Mouse (Mus musculus) CH12.LX (cell line): ENCODE measurements around the gene Wdpcp. TPM values are rescaled to one million over a fixed set of nuclear protein-coding genes. Genes with fewer than 3 reads are reported as not detected.
A peak's percentile ranks its signal among the peaks of the same experiment; 100 is the strongest.

Source experiments
- DNase-seq: peaks from one replicate; pipeline ENCODE4 v3.0.0-alpha.2; 2013; ENCODE audit errors: extremely low read depth
- H3K27ac ChIP-seq: 2 replicates; pipeline ENCODE4 v1.5.1; 2012; ENCODE audit warnings: low read depth, mild to moderate bottlenecking, control low read depth, moderate library complexity; ENCODE audit not compliant: insufficient read depth
- H3K27me3 ChIP-seq: replicated peaks from 2 replicates; pipeline ENCODE3; 2012; ENCODE audit warnings: inconsistent platforms
- H3K36me3 ChIP-seq, 2 experiments: replicated peaks in 1 of 2; 2 replicates each; pipeline versions ENCODE3 to v1.6.1; 2012; ENCODE audit warnings: inconsistent platforms in 1 of 2, low read length in 1 of 2, mild to moderate bottlenecking in 1 of 2, mixed read lengths in 1 of 2, moderate library complexity in 1 of 2; ENCODE audit not compliant: control insufficient read depth in 1 of 2, insufficient read depth in 1 of 2
- H3K4me1 ChIP-seq, 2 experiments: 2 replicates each; pipeline ENCODE4 v1.6.1; 2012; ENCODE audit warnings: inconsistent platforms in 1 of 2, moderate library complexity in 1 of 2; ENCODE audit not compliant: insufficient read depth in 2 of 2, control insufficient read depth in 1 of 2
- H3K4me2 ChIP-seq: 2 replicates; pipeline ENCODE4 v1.6.1; 2012; ENCODE audit warnings: low read depth, mild to moderate bottlenecking, control low read depth; ENCODE audit not compliant: poor library complexity, insufficient read depth, severe bottlenecking
- H3K4me3 ChIP-seq, 3 experiments: fragments of 150-350 bp in 1 of 3; sonication (generic) in 1 of 3; replicated peaks in 1 of 3; 2 replicates each; pipeline versions ENCODE3 to v1.5.1; 2011 to 2012; ENCODE audit warnings: low read depth in 2 of 3, low read length in 2 of 3, mild to moderate bottlenecking in 2 of 3, moderate library complexity in 2 of 3, control low read depth in 1 of 3, improper control_type of control experiment in 1 of 3, inconsistent platforms in 1 of 3, mixed read lengths in 1 of 3; ENCODE audit not compliant: poor library complexity in 1 of 3
- H3K79me2 ChIP-seq: replicated peaks from 2 replicates; pipeline ENCODE4 v1.6.1; 2012; ENCODE audit warnings: mild to moderate bottlenecking, moderate library complexity; ENCODE audit not compliant: control insufficient read depth, poor library complexity, insufficient read depth, severe bottlenecking; ENCODE audit errors: extremely low read depth
- H3K9ac ChIP-seq: 2 replicates; pipeline ENCODE4 v1.6.1; 2012; ENCODE audit warnings: low read depth, mild to moderate bottlenecking, control low read depth, moderate library complexity; ENCODE audit not compliant: insufficient read depth
- H3K9me3 ChIP-seq: replicated peaks from 2 replicates; pipeline ENCODE3; 2012; ENCODE audit warnings: low read length, inconsistent platforms, mixed read lengths
- BHLHE40 ChIP-seq: IDR thresholded peaks from 2 replicates; pipeline ENCODE4 v1.6.1; 2011; ENCODE audit warnings: mild to moderate bottlenecking, low read depth, low read length, improper control_type of control experiment
- CHD1 ChIP-seq: IDR thresholded peaks from 2 replicates; pipeline ENCODE4 v1.6.1; 2012; ENCODE audit warnings: low read depth, low read length, improper control_type of control experiment, inconsistent platforms
- CHD2 ChIP-seq: IDR thresholded peaks from 2 replicates; pipeline ENCODE4 v1.6.1; 2011; ENCODE audit warnings: low read length, improper control_type of control experiment
- CTCF ChIP-seq, 2 experiments: IDR thresholded peaks in 1 of 2; conservative IDR thresholded peaks in 1 of 2; 2 replicates each; pipeline ENCODE4 v1.5.1; 2011 to 2012; ENCODE audit warnings: low read depth in 2 of 2, low read length in 2 of 2, improper control_type of control experiment in 1 of 2, inconsistent platforms in 1 of 2, mild to moderate bottlenecking in 1 of 2, moderate library complexity in 1 of 2
- E2F4 ChIP-seq: IDR thresholded peaks from 2 replicates; pipeline ENCODE4 v1.6.1; 2011; ENCODE audit warnings: low read depth, low read length, improper control_type of control experiment; ENCODE audit not compliant: insufficient replicate concordance
- ELF1 ChIP-seq: IDR thresholded peaks from 2 replicates; pipeline ENCODE4 v1.6.1; 2014; ENCODE audit warnings: low read depth, mild to moderate bottlenecking, inconsistent platforms, low read length, improper control_type of control experiment
- EP300 ChIP-seq: IDR thresholded peaks from 2 replicates; pipeline ENCODE4 v1.6.1; 2011; ENCODE audit warnings: low read length, improper control_type of control experiment
- IRF4 ChIP-seq: IDR thresholded peaks from 2 replicates; pipeline ENCODE4 v1.6.1; 2014; ENCODE audit warnings: low read depth, mild to moderate bottlenecking, inconsistent platforms, low read length, improper control_type of control experiment
- JUND ChIP-seq: conservative IDR thresholded peaks from 2 replicates; pipeline ENCODE4 v1.6.1; 2011; ENCODE audit warnings: low read depth, low read length, improper control_type of control experiment
- MAZ ChIP-seq: IDR thresholded peaks from 2 replicates; pipeline ENCODE4 v1.6.1; 2012; ENCODE audit warnings: low read depth, mild to moderate bottlenecking, inconsistent platforms, low read length, improper control_type of control experiment, moderate library complexity
- MEF2A ChIP-seq: IDR thresholded peaks from 2 replicates; pipeline ENCODE4 v1.6.1; 2014; ENCODE audit warnings: low read depth, mild to moderate bottlenecking, inconsistent platforms, low read length, improper control_type of control experiment, borderline replicate concordance
- MXI1 ChIP-seq: IDR thresholded peaks from 2 replicates; pipeline ENCODE4 v1.6.1; 2011; ENCODE audit warnings: mild to moderate bottlenecking, low read depth, low read length, improper control_type of control experiment
- NELFE ChIP-seq: IDR thresholded peaks from 2 replicates; pipeline ENCODE4 v1.6.1; 2011; ENCODE audit warnings: low read depth, low read length, improper control_type of control experiment
- NRF1 ChIP-seq: IDR thresholded peaks from 2 replicates; pipeline ENCODE4 v1.6.1; 2014; ENCODE audit warnings: low read depth, mild to moderate bottlenecking, inconsistent platforms, low read length, improper control_type of control experiment, moderate library complexity
- PAX5 ChIP-seq: IDR thresholded peaks from 2 replicates; pipeline ENCODE4 v1.6.1; 2012; ENCODE audit warnings: low read length, inconsistent platforms, mixed read lengths
- POLR2AphosphoS2 ChIP-seq: IDR thresholded peaks from 2 replicates; pipeline ENCODE4 v1.6.1; 2011; ENCODE audit warnings: low read depth, low read length, improper control_type of control experiment
- RAD21 ChIP-seq: IDR thresholded peaks from 2 replicates; pipeline ENCODE4 v1.6.1; 2011; ENCODE audit warnings: low read depth, mild to moderate bottlenecking, low read length, improper control_type of control experiment, moderate library complexity
- SIN3A ChIP-seq: IDR thresholded peaks from 2 replicates; pipeline ENCODE4 v1.6.1; 2012; ENCODE audit warnings: low read length, improper control_type of control experiment, inconsistent platforms
- TCF12 ChIP-seq: IDR thresholded peaks from 2 replicates; pipeline ENCODE4 v1.6.1; 2014; ENCODE audit warnings: low read depth, mild to moderate bottlenecking, inconsistent platforms, low read length, improper control_type of control experiment
- USF1 ChIP-seq: IDR thresholded peaks from 2 replicates; pipeline ENCODE4 v1.6.1; 2014; ENCODE audit warnings: low read depth, mild to moderate bottlenecking, inconsistent platforms, low read length, improper control_type of control experiment
- ZC3H11A ChIP-seq: IDR thresholded peaks from 2 replicates; pipeline ENCODE4 v1.6.1; 2012; ENCODE audit warnings: low read depth, mild to moderate bottlenecking, inconsistent platforms, low read length, improper control_type of control experiment
- ZNF384 ChIP-seq: IDR thresholded peaks from 2 replicates; pipeline ENCODE4 v1.6.1; 2012; ENCODE audit warnings: low read depth, low read length, improper control_type of control experiment, inconsistent platforms
- dilution Hi-C: fragments of 300-500 bp; cut with MboI; formaldehyde crosslinking; loops from 2 replicates; pipeline ENCODE4 v1.14.3; 2020; ENCODE audit warnings: low sequenced_read_pairs; ENCODE audit not compliant: extremely low pct_unique_long_range_greater_than_20kb, extremely low pct_ligation_motif_present
- in situ Hi-C: fragments of 300-500 bp; cut with MboI; formaldehyde crosslinking; loops from 3 replicates; pipeline ENCODE4 v1.14.3; 2019; ENCODE audit warnings: low sequenced_read_pairs, low pct_ligation_motif_present, low pct_unique_long_range_greater_than_20kb, mixed read lengths
- polyA plus RNA-seq: library from polyadenylated mRNA; unstranded; fragments of >175 nt; gene quantifications from 2 replicates; pipeline ENCODE4 v1.2.1, GENCODE M21; 2012; ENCODE audit warnings: low read depth; ENCODE audit not compliant: insufficient read length
- total RNA-seq, 2 experiments: library from RNA; depleted of rRNA; stranded (reverse); fragments of 300-350 nt in 1 of 2; fragments of >200 nt in 1 of 2; gene quantifications; 2 replicates each; pipeline ENCODE4 v1.2.3; 2012 to 2014

Gene Wdpcp
- total and polyA plus RNA-seq, 3 experiments: 3.2 to 5.6 (median 4.8) TPM

DNA sequence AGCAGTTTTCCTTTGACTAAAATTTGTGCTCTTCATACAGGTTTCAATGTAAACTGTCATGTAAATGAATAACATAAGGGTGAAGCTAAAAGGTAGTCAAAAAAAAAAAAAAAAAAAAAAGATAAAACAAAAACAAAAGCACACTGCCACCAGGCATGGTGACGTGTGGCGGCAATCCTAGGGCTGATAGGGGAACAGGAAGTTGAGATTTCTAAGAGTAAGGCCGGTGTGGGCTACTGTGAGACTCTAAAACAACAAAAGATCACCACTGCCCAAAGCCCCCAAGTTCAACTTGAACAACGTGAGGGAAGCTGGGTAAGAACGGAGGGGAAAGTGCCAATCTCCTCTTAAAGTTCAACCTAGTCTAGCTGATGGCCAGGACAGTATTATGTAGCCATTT is 3.0 kb upstream of the Wdpcp start (continued):
- no peak for TF ChIP-seq E2F4
- TF ChIP-seq CHD1: no peak
- TF ChIP-seq JUND: no peak
- no peak for TF ChIP-seq RAD21
- TF ChIP-seq EP300: no peak

DNA sequence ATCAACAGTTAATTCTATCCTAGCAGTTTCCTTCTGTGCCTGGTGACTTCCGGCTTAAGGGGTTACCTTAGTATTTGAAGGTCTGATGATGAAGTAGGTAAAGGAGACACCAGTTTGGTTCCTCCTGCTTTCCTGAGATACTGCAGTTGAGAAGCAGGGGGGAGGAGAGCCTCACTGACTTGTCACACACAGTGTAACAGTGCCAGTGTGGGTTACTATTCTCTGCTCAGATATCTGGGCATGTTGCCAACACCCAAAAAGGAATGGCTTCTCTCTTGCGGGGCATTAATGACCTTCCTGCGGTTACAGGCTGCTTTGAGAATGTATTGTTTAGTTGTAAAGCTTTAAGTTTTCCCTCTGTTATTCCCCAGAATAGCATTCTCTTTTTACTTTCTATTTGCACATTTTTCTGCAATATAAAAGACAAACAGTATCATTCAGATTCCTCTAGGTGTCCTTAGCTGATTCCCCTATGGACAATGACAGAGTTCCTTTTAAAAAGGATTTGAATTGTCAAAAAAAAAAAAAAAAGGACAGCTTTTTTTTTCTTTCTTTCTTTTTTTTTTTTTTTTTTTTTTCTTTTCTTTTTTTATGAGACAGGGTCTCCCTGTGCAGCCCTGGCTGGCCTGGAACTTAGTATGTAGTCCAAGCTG is 2.5 kb upstream of the Wdpcp start:
- Histone ChIP-seq H3K4me2 (peak overlapping the region; percentile 99), H3K27me3 (no peaks in the 10 kb centered on the region), H3K9me3 (no peaks in the 10 kb centered on the region), H3K4me3 (peak overlapping the region; percentile 43 to 86 (median 73)), H3K4me1 (peaks cover 2 to 73% of the 10 kb centered on the region in 2 experiments), H3K27ac (peak overlapping the region; percentile 59), H3K36me3 (peaks cover 15 to 24% of the 10 kb centered on the region in 2 experiments), H3K79me2 (peaks cover 31% of the 10 kb centered on the region), H3K9ac (peak overlapping the region; percentile 73)
- dilution Hi-C loops: no loop called here
- in situ Hi-C loops: no loop called here
- no peak for DNase-seq
- TF ChIP-seq TCF12 (peak; percentile 23; the same call in 1 of the 2 replicates), ELF1 (0 out of 2 replicates have a peak, but pooled peaks have one; percentile 23), ZNF384 (peak; percentile 82), NRF1 (no peak), MXI1 (peak; percentile 5; the same call in 1 of the 2 replicates), CTCF (conservative IDR thresholded peaks at IDR 0.05 in 1 of 2, IDR thresholded peaks at IDR 0.05 in 1 of 2; ENCODE audit: low read depth in 2 of 2, low read length in 2 of 2) (peak in 1 of 2 experiments; percentile 4; a peak in 1 of 4 replicates), CHD2 (0 out of 2 replicates have a peak, but pooled peaks have one; percentile 28), MEF2A (peak; percentile 42; the same call in 1 of the 2 replicates), IRF4 (0 out of 2 replicates have a peak, but pooled peaks have one; percentile 11), NELFE (no peak), BHLHE40 (0 out of 2 replicates have a peak, but pooled peaks have one; percentile 3), POLR2AphosphoS2 (no peak), ZC3H11A (no peak), RAD21 (no peak), USF1 (no peak), PAX5 (no peak), MAZ (no peak), SIN3A (peak; percentile 22; the same call in 1 of the 2 replicates)
